In genomic region chr8:84944478-84945160, GRCm38 (mm10) we compare ENCODE assay signal across 8 mouse cellular contexts. TPM values are rescaled to one million over a fixed set of nuclear protein-coding genes. Genes with fewer than 3 reads are reported as not detected.
A peak's percentile ranks its signal among the peaks of the same experiment; 100 is the strongest.
DNase-seq lines count a peak whose midpoint lies in the region; ATAC-seq lines count a peak whose summit lies in the region.

No protein-coding gene starts in this region.

- no peak overlapping the region for H3K27ac ChIP-seq in heart, embryonic 10.5 days
- no peak overlapping the region for H3K27ac ChIP-seq in forebrain, embryonic 15.5 days (replicated peaks)
- H3K27ac ChIP-seq in liver, embryonic 11.5 days (ENCODE audit: low read depth, low read length) = no peak overlapping the region
- no peak overlapping the region for H3K27ac ChIP-seq in neural tube, embryonic 14.5 days (ENCODE audit: low read depth, low read length)

- H3K4me3 ChIP-seq in heart, embryonic 10.5 days = peak overlapping the region; percentile 22
- H3K4me3 ChIP-seq in forebrain, embryonic 15.5 days = peak overlapping the region; percentile 63
- peak overlapping the region; percentile 18; the same call in 1 of the 2 replicates for H3K4me3 ChIP-seq in liver, embryonic 11.5 days (ENCODE audit: low read depth, low read length)
- peak overlapping the region; percentile 69 for H3K4me3 ChIP-seq in neural tube, embryonic 14.5 days (ENCODE audit: low read depth, low read length)

- 3% methylated on average over 26 of the region's 26 CpGs for WGBS in heart, embryonic 10.5 days
- under 1% methylated on average over 26 of the region's 26 CpGs for WGBS in forebrain, embryonic 15.5 days
- 4% methylated on average over 26 of the region's 26 CpGs for WGBS in liver, embryonic 11.5 days
- 3% methylated on average over 26 of the region's 26 CpGs for WGBS in neural tube, embryonic 14.5 days

- H3K36me3 ChIP-seq in heart, embryonic 10.5 days = no peaks in the 10 kb centered on the region
- no peaks in the 10 kb centered on the region for H3K36me3 ChIP-seq in forebrain, embryonic 15.5 days
- H3K36me3 ChIP-seq in liver, embryonic 11.5 days (ENCODE audit: control insufficient read depth, insufficient read depth, low read length) = no peaks in the 10 kb centered on the region
- H3K36me3 ChIP-seq in neural tube, embryonic 14.5 days (ENCODE audit: control insufficient read depth, insufficient read depth, low read length) = no peaks in the 10 kb centered on the region

- no peak for DNase-seq in heart, embryonic 10.5 days (ENCODE audit: low spot score)
- DNase-seq in heart, adult 8-10 months (ENCODE audit: low spot score) = no peak
- peak; percentile 33 for DNase-seq in kidney, adult 9 months
- DNase-seq in liver, embryonic 11.5 days (ENCODE audit: low spot score) = peak; percentile 72
- DNase-seq in urinary bladder, postnatal 25 days (ENCODE audit: low spot score) = no peak

- peaks cover 18% of the 10 kb centered on the region for H3K4me1 ChIP-seq in heart, embryonic 10.5 days
- H3K4me1 ChIP-seq in forebrain, embryonic 15.5 days = peaks cover 29% of the 10 kb centered on the region
- peaks cover 13% of the 10 kb centered on the region for H3K4me1 ChIP-seq in liver, embryonic 11.5 days (replicated peaks; ENCODE audit: control insufficient read depth, insufficient read depth, low read length)
- H3K4me1 ChIP-seq in neural tube, embryonic 14.5 days (ENCODE audit: control insufficient read depth, insufficient read depth, low read length) = 0 out of 2 replicates have a peak, but pooled peaks cover 4% of the 10 kb centered on the region

- H3K9ac ChIP-seq in forebrain, embryonic 15.5 days (replicated peaks) = peak overlapping the region; percentile 70; the same call in 1 of the 2 replicates
- no peak overlapping the region for H3K9ac ChIP-seq in liver, embryonic 11.5 days (ENCODE audit: low read depth, low read length)
- H3K9ac ChIP-seq in neural tube, embryonic 14.5 days (replicated peaks; ENCODE audit: low read depth, low read length) = 0 out of 2 replicates have a peak overlapping the region, but pooled peaks have one; percentile 84

- no peaks in the 10 kb centered on the region for H3K9me3 ChIP-seq in heart, embryonic 10.5 days
- H3K9me3 ChIP-seq in forebrain, embryonic 15.5 days = no peaks in the 10 kb centered on the region
- no peaks in the 10 kb centered on the region for H3K9me3 ChIP-seq in liver, embryonic 11.5 days (ENCODE audit: control insufficient read depth, low read length)
- H3K9me3 ChIP-seq in neural tube, embryonic 14.5 days (ENCODE audit: control insufficient read depth, low read length) = no peaks in the 10 kb centered on the region

- ATAC-seq in cerebellum, adult (ENCODE audit: insufficient number of reproducible peaks, low FRiP score, low TSS enrichment) = peak; percentile 54; the same call in 1 of the 2 replicates
- peak; percentile 19; the same call in 1 of the 2 replicates for ATAC-seq in forebrain, embryonic 15.5 days (replicated peaks)
- peak; percentile 84 for ATAC-seq in liver, embryonic 11.5 days (replicated peaks; ENCODE audit: low FRiP score)
- ATAC-seq in neural tube, embryonic 14.5 days (ENCODE audit: low read depth) = 0 out of 2 replicates have a peak, but pooled peaks have one; percentile 29

- peaks cover 83% of the 10 kb centered on the region for H3K27me3 ChIP-seq in heart, embryonic 10.5 days (ENCODE audit: insufficient read depth, poor library complexity, severe bottlenecking)
- H3K27me3 ChIP-seq in forebrain, embryonic 15.5 days = peaks cover 40% of the 10 kb centered on the region
- H3K27me3 ChIP-seq in liver, embryonic 11.5 days (replicated peaks; ENCODE audit: control insufficient read depth, insufficient read depth, low read length) = peaks cover 58% of the 10 kb centered on the region
- H3K27me3 ChIP-seq in neural tube, embryonic 14.5 days (ENCODE audit: control insufficient read depth, insufficient read depth, low read length) = peaks cover 5% of the 10 kb centered on the region; the same call in 1 of the 2 replicates

- H3K4me2 ChIP-seq in forebrain, embryonic 15.5 days (replicated peaks) = peak overlapping the region; percentile 78
- peak overlapping the region; percentile 30 for H3K4me2 ChIP-seq in liver, embryonic 11.5 days
- peak overlapping the region; percentile 69 for H3K4me2 ChIP-seq in neural tube, embryonic 14.5 days (ENCODE audit: low read depth, low read length)

RNA-seq across cellular contexts. Expression of gene Rtbdn, which starts 2.2 kb away (rescaled TPM):
- polyA plus RNA-seq in heart, embryonic 10.5 days (2016; fragmentation: Nextera tagmentation; extraction: Ambion mirVana) = 0.21 and 0.34 TPM in 2 replicates
- not detected for total RNA-seq in heart, adult 8-10 months (2022)
- polyA plus RNA-seq in forebrain, embryonic 15.5 days (2015; fragmentation: Nextera tagmentation; extraction: Ambion mirVana) = 2.0 and 2.3 TPM in 2 replicates
- polyA plus RNA-seq in liver, embryonic 11.5 days (2014; fragmentation: Nextera tagmentation; extraction: Ambion mirVana) = 0.22 and 0.49 TPM in 2 replicates
- 1.3 and 3.5 TPM in 2 replicates for polyA plus RNA-seq in neural tube, embryonic 14.5 days (2014; fragmentation: Nextera tagmentation; extraction: Ambion mirVana)

RNA-seq across cellular contexts. Expression of gene Mast1, which starts 7.5 kb away (rescaled TPM):
- 0.09 and 0.16 TPM in 2 replicates for polyA plus RNA-seq in heart, embryonic 10.5 days (2016; fragmentation: Nextera tagmentation; extraction: Ambion mirVana)
- under 1 TPM; 0.06 to 0.19 (median 0.13) TPM for total RNA-seq in heart, adult 8-10 months (2022)
- 48.3 and 52.5 TPM in 2 replicates for polyA plus RNA-seq in forebrain, embryonic 15.5 days (2015; fragmentation: Nextera tagmentation; extraction: Ambion mirVana)
- polyA plus RNA-seq in liver, embryonic 11.5 days (2014; fragmentation: Nextera tagmentation; extraction: Ambion mirVana) = 0.14 and 0.29 TPM in 2 replicates
- 75.6 and 79.8 TPM in 2 replicates for polyA plus RNA-seq in neural tube, embryonic 14.5 days (2014; fragmentation: Nextera tagmentation; extraction: Ambion mirVana)

RNA-seq across cellular contexts. Expression of gene Gm49661, which starts 24.6 kb away (rescaled TPM):
- polyA plus RNA-seq in heart, embryonic 10.5 days (2016; fragmentation: Nextera tagmentation; extraction: Ambion mirVana) = not detected in 2 replicates
- 1 to 10 TPM in 2 of 4 experiments, not detected in 2; 2.4 to 5.9 TPM for total RNA-seq in heart, adult 8-10 months (2022)
- polyA plus RNA-seq in forebrain, embryonic 15.5 days (2015; fragmentation: Nextera tagmentation; extraction: Ambion mirVana) = not detected in 2 replicates
- not detected in 2 replicates for polyA plus RNA-seq in liver, embryonic 11.5 days (2014; fragmentation: Nextera tagmentation; extraction: Ambion mirVana)
- polyA plus RNA-seq in neural tube, embryonic 14.5 days (2014; fragmentation: Nextera tagmentation; extraction: Ambion mirVana) = not detected in 2 replicates

RNA-seq across cellular contexts. Expression of gene Prdx2, which starts 24.8 kb away (rescaled TPM):
- polyA plus RNA-seq in heart, embryonic 10.5 days (2016; fragmentation: Nextera tagmentation; extraction: Ambion mirVana) = 810 and 835 TPM in 2 replicates
- 100 to 1,000 TPM; 644 to 711 (median 676) TPM for total RNA-seq in heart, adult 8-10 months (2022)
- 1,445 and 1,467 TPM in 2 replicates for polyA plus RNA-seq in forebrain, embryonic 15.5 days (2015; fragmentation: Nextera tagmentation; extraction: Ambion mirVana)
- polyA plus RNA-seq in liver, embryonic 11.5 days (2014; fragmentation: Nextera tagmentation; extraction: Ambion mirVana) = 1,398 and 1,409 TPM in 2 replicates
- polyA plus RNA-seq in neural tube, embryonic 14.5 days (2014; fragmentation: Nextera tagmentation; extraction: Ambion mirVana) = 1,214 and 1,252 TPM in 2 replicates

RNA-seq across cellular contexts. Expression of gene Rnaseh2a, which starts 24.9 kb away (rescaled TPM):
- polyA plus RNA-seq in heart, embryonic 10.5 days (2016; fragmentation: Nextera tagmentation; extraction: Ambion mirVana) = 104 and 119 TPM in 2 replicates
- total RNA-seq in heart, adult 8-10 months (2022) = 10 to 100 TPM; 41.9 to 61.3 (median 55.0) TPM
- 96.4 and 98.5 TPM in 2 replicates for polyA plus RNA-seq in forebrain, embryonic 15.5 days (2015; fragmentation: Nextera tagmentation; extraction: Ambion mirVana)
- polyA plus RNA-seq in liver, embryonic 11.5 days (2014; fragmentation: Nextera tagmentation; extraction: Ambion mirVana) = 195 and 197 TPM in 2 replicates
- polyA plus RNA-seq in neural tube, embryonic 14.5 days (2014; fragmentation: Nextera tagmentation; extraction: Ambion mirVana) = 45.7 and 48.0 TPM in 2 replicates

Comparison
In these comparisons a context has a peak if more than half of its experiments do, and no peak if none do; other contexts are left out.
1. DNase-seq: peak in kidney, adult 9 months (single experiment) and liver, embryonic 11.5 days (single experiment); none in heart, embryonic 10.5 days (single experiment), heart, adult 8-10 months (single experiment) and urinary bladder, postnatal 25 days (single experiment).
2. H3K4me3 ChIP-seq: peak in every context shown above with its lines; median percentile 69 in neural tube, embryonic 14.5 days; 63 in forebrain, embryonic 15.5 days; 22 in heart, embryonic 10.5 days; 18 in liver, embryonic 11.5 days.
3. ATAC-seq: peak in every context shown above with its lines; median percentile 84 in liver, embryonic 11.5 days; 54 in cerebellum, adult; 29 in neural tube, embryonic 14.5 days; 19 in forebrain, embryonic 15.5 days.
4. RNA of gene Mast1, which starts 7.5 kb away (polyA plus RNA-seq): 75.6 to 79.8 TPM in neural tube, embryonic 14.5 days and 48.3 to 52.5 TPM in forebrain, embryonic 15.5 days; 0.14 to 0.29 TPM in liver, embryonic 11.5 days and 0.09 to 0.16 TPM in heart, embryonic 10.5 days; every median in the first group is over 10 times any median in the second.
5. Peak in every context shown above with its lines, with median percentiles within 50 percentile points of each other: H3K4me2 ChIP-seq.